In the genomic region with DNA sequence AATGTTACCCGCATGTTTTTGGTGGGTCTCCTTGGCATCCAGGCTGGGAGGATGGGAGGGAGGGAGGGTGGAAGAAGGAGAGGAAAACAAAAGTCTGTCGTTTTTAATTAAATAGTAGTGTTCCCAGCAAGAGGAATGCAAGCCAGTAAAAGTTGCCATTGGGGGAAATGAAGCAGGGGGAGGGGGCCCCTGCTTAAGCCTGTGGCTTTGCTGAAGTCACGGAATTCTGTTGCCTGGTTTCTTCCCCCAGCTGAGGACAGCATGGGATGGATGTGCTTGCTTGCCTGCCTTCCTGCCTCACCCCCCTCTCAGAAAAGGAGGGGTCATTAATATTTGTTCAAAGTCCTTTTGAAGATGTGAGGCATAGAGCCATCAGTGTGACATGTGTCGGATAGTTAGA, we compare ENCODE assay signal across 10 mouse cellular contexts. TPM values are rescaled to one million over a fixed set of nuclear protein-coding genes. Genes with fewer than 3 reads are reported as not detected.
DNase-seq lines count a peak whose midpoint lies in the region; ATAC-seq lines count a peak whose summit lies in the region.
"Had no signal": no experiment of that assay in that cellular context is flagged by ENCODE, and none has a peak within 500 bp of the region (broad histone marks: within the 10 kb centered on the region; RNA-seq: fewer than 3 reads in every experiment).

No protein-coding gene starts in this region.

- no peaks in the 10 kb centered on the region for H3K9me3 ChIP-seq in heart, embryonic 11.5 days (replicated peaks; ENCODE audit: control insufficient read depth, low read length)
- H3K9me3 ChIP-seq in hindbrain, embryonic 10.5 days, result no peaks in the 10 kb centered on the region
- no peaks in the 10 kb centered on the region for H3K9me3 ChIP-seq in midbrain, embryonic 10.5 days (replicated peaks)

- no peak for ATAC-seq in heart, embryonic 11.5 days (replicated peaks; ENCODE audit: insufficient number of reproducible peaks, low FRiP score, low TSS enrichment)
- ATAC-seq in megakaryocyte progenitor cell, adult 5-6 weeks (replicated peaks; ENCODE audit: poor library complexity), result no peak

- H3K4me3 ChIP-seq in heart, embryonic 11.5 days (ENCODE audit: low read depth, low read length), result no peak overlapping the region
- peak overlapping the region; percentile 79 for H3K4me3 ChIP-seq in hindbrain, embryonic 10.5 days
- H3K4me3 ChIP-seq in midbrain, embryonic 10.5 days, result peak overlapping the region; percentile 96

- intact Hi-C loops in heart, postnatal 14 days (cut with DNase I), result loop anchor here (5.0 kb wide), 1 partner anchor 162 kb away; a partner anchor contains a TSS

- H3K4me1 ChIP-seq in heart, embryonic 11.5 days (ENCODE audit: control insufficient read depth, insufficient read depth, low read length), result peaks cover 27% of the 10 kb centered on the region
- H3K4me1 ChIP-seq in hindbrain, embryonic 10.5 days (replicated peaks), result peaks cover 86% of the 10 kb centered on the region
- H3K4me1 ChIP-seq in midbrain, embryonic 10.5 days, result peaks cover 66% of the 10 kb centered on the region

- H3K36me3 ChIP-seq in heart, embryonic 11.5 days (ENCODE audit: control insufficient read depth, insufficient read depth, low read length), result no peaks in the 10 kb centered on the region
- peaks cover 44% of the 10 kb centered on the region for H3K36me3 ChIP-seq in hindbrain, embryonic 10.5 days
- peaks cover 44% of the 10 kb centered on the region for H3K36me3 ChIP-seq in midbrain, embryonic 10.5 days

- no peak overlapping the region for H3K9ac ChIP-seq in heart, embryonic 11.5 days (ENCODE audit: low read depth, low read length)

- 0 out of 2 replicates have a peak overlapping the region, but pooled peaks have one; percentile 2 for H3K4me2 ChIP-seq in heart, embryonic 11.5 days

- H3K27me3 ChIP-seq in heart, embryonic 11.5 days (ENCODE audit: control insufficient read depth, insufficient read depth, low read length), result peaks cover 12% of the 10 kb centered on the region; the same call in 1 of the 2 replicates
- peaks cover 25% of the 10 kb centered on the region for H3K27me3 ChIP-seq in hindbrain, embryonic 10.5 days (ENCODE audit: insufficient read depth, poor library complexity, severe bottlenecking)
- H3K27me3 ChIP-seq in midbrain, embryonic 10.5 days (ENCODE audit: low read depth, poor library complexity, severe bottlenecking), result peaks cover 24% of the 10 kb centered on the region

- 28% methylated on average over 4 of the region's 4 CpGs for whole genome bisulfite sequencing in heart, embryonic 11.5 days (ENCODE audit: insufficient replicate concordance)
- 4% methylated on average over 4 of the region's 4 CpGs for WGBS in hindbrain, embryonic 10.5 days
- WGBS in midbrain, embryonic 10.5 days, result 7% methylated on average over 4 of the region's 4 CpGs

- no peak overlapping the region for H3K27ac ChIP-seq in heart, embryonic 11.5 days (ENCODE audit: low read depth, low read length)
- peak overlapping the region; percentile 72 for H3K27ac ChIP-seq in hindbrain, embryonic 10.5 days
- H3K27ac ChIP-seq in midbrain, embryonic 10.5 days (replicated peaks), result peak overlapping the region; percentile 28; the same call in 1 of the 2 replicates

- no peak for DNase-seq in heart, postnatal 14 days
- peak; percentile 52 for DNase-seq in embryo, embryonic 10.5 days (ENCODE audit: low spot score)
- no peak for DNase-seq in hindbrain, embryonic 10.5 days (ENCODE audit: low spot score)
- no peak for DNase-seq in midbrain, embryonic 10.5 days (ENCODE audit: low spot score)
- no peak for DNase-seq in urinary bladder, postnatal 10 days (ENCODE audit: low spot score)
- DNase-seq in natural killer cell, adult 2 months (ENCODE audit: low spot score in 2 of 2), result no peak
- DNase-seq: spleen, adult 18-20 months had no signal

RNA-seq across cellular contexts. Expression of a gene that starts 3.0 kb away (rescaled TPM):
- polyA plus RNA-seq in heart, embryonic 11.5 days (2014; fragmentation: Nextera tagmentation; extraction: Ambion mirVana), result 17.3 and 18.3 TPM in 2 replicates
- 1 to 10 TPM; 3.0 to 3.3 TPM for total RNA-seq in heart, postnatal 14 days (2021)
- polyA plus RNA-seq in hindbrain, embryonic 10.5 days (2016; fragmentation: Nextera tagmentation; extraction: Ambion mirVana), result 124 and 125 TPM in 2 replicates
- polyA plus RNA-seq in midbrain, embryonic 10.5 days (2016; fragmentation: Nextera tagmentation; extraction: Ambion mirVana), result 72.3 and 80.1 TPM in 2 replicates
- not detected in 2 replicates for total RNA-seq in megakaryocyte progenitor cell, adult 5-6 weeks (2015)
- total RNA-seq in megakaryocyte progenitor cell, adult 5-6 weeks (2017), result 0.17 and 0.54 TPM in 2 replicates
- total RNA-seq: monocyte, adult 5-6 weeks had no signal
